Mouse (Mus musculus): ENCODE measurements around the gene Zdhhc19.

- TF ChIP-seq CHD2 (IDR thresholded peaks at IDR 0.05; ENCODE audit: low read depth, low read length) (no peak), ZC3H11A (IDR thresholded peaks at IDR 0.05; ENCODE audit: borderline replicate concordance, low read depth, low read length) (no peak), HCFC1 (IDR thresholded peaks at IDR 0.05; ENCODE audit: borderline replicate concordance, insufficient read depth, low read length) (no peak)
Observed at GRCm38 (mm10) chr16:32498996-32499395, 2.9 kb downstream of the Zdhhc19 start.
